Mouse (Mus musculus): ENCODE data around the gene Zg16.

- TF ChIP-seq CTCF (IDR thresholded peaks at IDR 0.05; ENCODE audit: control insufficient read depth, insufficient read depth, low read length), result no peak
- no peak for TF ChIP-seq POLR2A (IDR thresholded peaks at IDR 0.05; ENCODE audit: borderline replicate concordance, control insufficient read depth, low read depth, low read length)
Measured at GRCm38 (mm10) chr7:127121061-127121910, 34.2 kb upstream of the Zg16 start.

All from bone marrow, adult 2 months (tissue).